Mouse (Mus musculus) bone marrow macrophage, adult 2 months (primary cell): ENCODE data around the gene Ap1s1.

Experiments used
- CTCF ChIP-seq: IDR thresholded peaks from 2 replicates; pipeline ENCODE4 v1.5.1; 2012; ENCODE audit warnings: low read depth, mild to moderate bottlenecking, low read length, moderate library complexity
- POLR2A ChIP-seq: IDR thresholded peaks from 2 replicates; pipeline ENCODE4 v1.6.1; 2012; ENCODE audit warnings: mild to moderate bottlenecking, low read depth, low read length, borderline replicate concordance

GRCm38 (mm10) chr5:137041442-137041841, 4.5 kb downstream of the Ap1s1 start:
- TF ChIP-seq CTCF (no peak), POLR2A (no peak)
